Mouse (Mus musculus) neural tube, embryonic 15.5 days (tissue): ENCODE results near the gene Pitpna. TPM values are rescaled to one million over a fixed set of nuclear protein-coding genes. Genes with fewer than 3 reads are reported as not detected.
"Not testable (repeated sequence)": the region's sequence is repeated elsewhere in the genome, so short reads cannot be mapped to it uniquely, and the experiment has no call there.

Experiments
- ATAC-seq: fragments of 200-750 bp; cut with Nextera tagmentation; 2 replicates; pipeline ENCODE4 v1.8.0; 2017; ENCODE audit warnings: mild to moderate bottlenecking, moderate TSS enrichment, moderate library complexity; ENCODE audit not compliant: low FRiP score
- H3K27ac ChIP-seq: fragments of 300-500 bp; sonication (generic); replicated peaks from 2 replicates; pipeline ENCODE4 v1.5.1; 2015; ENCODE audit warnings: mild to moderate bottlenecking, inconsistent platforms
- H3K27me3 ChIP-seq: fragments of 300-500 bp; sonication (generic); replicated peaks from 2 replicates; pipeline ENCODE4 v1.6.1; 2015; ENCODE audit warnings: inconsistent platforms
- H3K36me3 ChIP-seq: fragments of 300-500 bp; sonication (generic); 2 replicates; pipeline ENCODE4 v1.6.1; 2015; ENCODE audit warnings: inconsistent platforms
- H3K4me1 ChIP-seq: fragments of 300-500 bp; sonication (generic); 2 replicates; pipeline ENCODE4 v1.6.1; 2015; ENCODE audit warnings: inconsistent platforms
- H3K4me2 ChIP-seq: fragments of 300-500 bp; sonication (generic); 2 replicates; pipeline ENCODE4 v1.6.1; 2015; ENCODE audit warnings: inconsistent platforms, mild to moderate bottlenecking, moderate library complexity
- H3K4me3 ChIP-seq: fragments of 300-500 bp; sonication (generic); replicated peaks from 2 replicates; pipeline ENCODE4 v1.5.1; 2015; ENCODE audit warnings: mild to moderate bottlenecking, inconsistent platforms
- H3K9ac ChIP-seq: fragments of 300-500 bp; sonication (generic); replicated peaks from 2 replicates; pipeline ENCODE4 v1.6.1; 2015; ENCODE audit warnings: mild to moderate bottlenecking, inconsistent platforms
- H3K9me3 ChIP-seq: fragments of 300-500 bp; sonication (generic); replicated peaks from 2 replicates; pipeline ENCODE4 v1.6.1; 2016; ENCODE audit warnings: inconsistent platforms
- WGBS: fragments of 180-500 bp; shearing (Covaris S2); methylation state at CpG from one replicate; pipeline ENCODE4 v1.1.7; 2015; ENCODE audit warnings: mixed read lengths; 5-methylcytosine and 5-hydroxymethylcytosine counted together
- polyA plus RNA-seq: library from polyadenylated mRNA; unstranded; fragments of >200 nt; fragmentation: Nextera tagmentation; extraction: Ambion mirVana; gene quantifications from 2 replicates; pipeline ENCODE4 v1.2.1, GENCODE M21; 2015

Gene Pitpna
- polyA plus RNA-seq, 1 experiment from 2014 or later = 117 TPM

GRCm38 (mm10) chr11:75596726-75597255 lies 8.9 kb downstream of the Pitpna start:
- no peak overlapping the region for H3K27ac ChIP-seq
- no peaks in the 10 kb centered on the region for H3K9me3 ChIP-seq
- WGBS = 90% methylated on average over 3 of the region's 3 CpGs
- H3K4me1 ChIP-seq = peaks cover 6% of the 10 kb centered on the region; the same call in 1 of the 2 replicates
- no peak overlapping the region for H3K9ac ChIP-seq
- no peak overlapping the region for H3K4me3 ChIP-seq
- H3K36me3 ChIP-seq = peaks cover 86% of the 10 kb centered on the region
- no peak overlapping the region for H3K4me2 ChIP-seq
- no peak for ATAC-seq
- no peaks in the 10 kb centered on the region for H3K27me3 ChIP-seq

GRCm38 (mm10) chr11:75598004-75598403 lies 10.1 kb downstream of the Pitpna start:
- WGBS = 91% methylated on average over 6 of the region's 6 CpGs
- ATAC-seq = no peak
- Histone ChIP-seq H3K27me3 (no peaks in the 10 kb centered on the region), H3K4me3 (no peak overlapping the region), H3K9me3 (no peaks in the 10 kb centered on the region), H3K4me2 (no peak overlapping the region), H3K27ac (no peak overlapping the region), H3K9ac (no peak overlapping the region), H3K4me1 (0 out of 2 replicates have a peak, but pooled peaks cover 2% of the 10 kb centered on the region), H3K36me3 (peaks cover 88% of the 10 kb centered on the region)

GRCm38 (mm10) chr11:75599802-75600201 lies 11.9 kb downstream of the Pitpna start:
- peaks cover 85% of the 10 kb centered on the region for H3K36me3 ChIP-seq
- H3K27me3 ChIP-seq, H3K4me2 ChIP-seq, H3K27ac ChIP-seq, H3K9ac ChIP-seq, ATAC-seq, H3K9me3 ChIP-seq, H3K4me3 ChIP-seq, H3K4me1 ChIP-seq: not testable (repeated sequence)
- WGBS = 95% methylated on average over 17 of the region's 17 CpGs

DNA sequence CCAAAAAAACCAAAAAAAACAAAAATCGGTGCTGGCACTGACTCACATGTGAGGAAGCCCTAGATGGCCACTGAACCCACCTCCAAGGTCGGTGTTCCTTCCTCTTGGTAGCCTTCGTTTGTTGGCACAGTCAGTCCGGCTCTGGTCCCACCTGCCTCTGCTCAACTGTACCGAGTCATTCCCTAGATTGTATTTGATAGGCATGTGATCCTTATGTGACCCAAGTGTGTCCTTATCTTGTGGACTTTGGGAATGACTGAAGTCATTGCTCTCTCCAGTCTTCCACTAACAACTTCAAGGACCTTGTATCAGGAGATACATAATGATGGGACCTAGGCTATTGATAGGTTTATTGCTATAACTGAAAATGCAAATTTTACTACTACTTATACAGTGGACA lies 16.9 kb downstream of the Pitpna start:
- H3K4me3 ChIP-seq = no peak overlapping the region
- H3K27ac ChIP-seq = no peak overlapping the region
- ATAC-seq = no peak
- H3K4me2 ChIP-seq = no peak overlapping the region
- no peak overlapping the region for H3K9ac ChIP-seq
- H3K9me3 ChIP-seq = no peaks in the 10 kb centered on the region
- no peaks in the 10 kb centered on the region for H3K27me3 ChIP-seq
- no peaks in the 10 kb centered on the region for H3K4me1 ChIP-seq
- H3K36me3 ChIP-seq = peaks cover 81% of the 10 kb centered on the region
- WGBS = 86% methylated on average over 5 of the region's 5 CpGs

- Histone ChIP-seq H3K9me3 (no peaks in the 10 kb centered on the region), H3K9ac (no peak overlapping the region), H3K4me3 (no peak overlapping the region), H3K27ac (no peak overlapping the region), H3K4me1 (no peaks in the 10 kb centered on the region), H3K4me2 (no peak overlapping the region), H3K36me3 (peaks cover 82% of the 10 kb centered on the region), H3K27me3 (no peaks in the 10 kb centered on the region)
- ATAC-seq = no peak
- 68% methylated on average over 1 of the region's 1 CpGs for WGBS
Measured at GRCm38 (mm10) chr11:75605318-75605717, 17.4 kb downstream of the Pitpna start.

GRCm38 (mm10) chr11:75608776-75609175 lies 20.9 kb downstream of the Pitpna start:
- Histone ChIP-seq H3K36me3 (peaks cover 79% of the 10 kb centered on the region), H3K4me1 (no peaks in the 10 kb centered on the region), H3K9ac (no peak overlapping the region), H3K4me2 (no peak overlapping the region), H3K4me3 (no peak overlapping the region), H3K9me3 (no peaks in the 10 kb centered on the region), H3K27ac (no peak overlapping the region), H3K27me3 (no peaks in the 10 kb centered on the region)
- no peak for ATAC-seq
- WGBS = 94% methylated on average over 5 of the region's 5 CpGs

DNA sequence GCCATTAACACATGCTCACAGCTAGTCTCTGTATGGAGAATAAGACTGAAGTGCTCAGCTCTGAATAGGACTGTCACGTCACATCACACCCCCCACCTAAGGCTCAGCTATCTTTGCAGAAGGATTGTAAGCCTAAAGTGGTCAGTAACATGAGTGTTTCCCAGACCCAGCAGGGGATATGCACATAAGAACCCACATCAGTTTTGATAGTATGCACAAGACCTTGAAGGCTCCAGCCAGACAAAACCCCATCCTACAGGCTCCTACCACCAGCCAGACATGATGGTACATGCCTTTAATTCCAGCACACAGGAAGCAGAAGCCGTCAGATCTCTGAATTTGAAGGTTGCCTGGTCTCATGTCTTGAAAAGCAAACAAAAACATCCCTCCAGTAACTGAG lies 22.1 kb downstream of the Pitpna start:
- H3K27me3 ChIP-seq = no peaks in the 10 kb centered on the region
- H3K9ac ChIP-seq = no peak overlapping the region
- ATAC-seq = no peak
- H3K4me1 ChIP-seq = no peaks in the 10 kb centered on the region
- H3K4me3 ChIP-seq = no peak overlapping the region
- WGBS = 89% methylated on average over 2 of the region's 2 CpGs
- peaks cover 75% of the 10 kb centered on the region for H3K36me3 ChIP-seq
- no peak overlapping the region for H3K27ac ChIP-seq
- no peak overlapping the region for H3K4me2 ChIP-seq
- no peaks in the 10 kb centered on the region for H3K9me3 ChIP-seq

DNA sequence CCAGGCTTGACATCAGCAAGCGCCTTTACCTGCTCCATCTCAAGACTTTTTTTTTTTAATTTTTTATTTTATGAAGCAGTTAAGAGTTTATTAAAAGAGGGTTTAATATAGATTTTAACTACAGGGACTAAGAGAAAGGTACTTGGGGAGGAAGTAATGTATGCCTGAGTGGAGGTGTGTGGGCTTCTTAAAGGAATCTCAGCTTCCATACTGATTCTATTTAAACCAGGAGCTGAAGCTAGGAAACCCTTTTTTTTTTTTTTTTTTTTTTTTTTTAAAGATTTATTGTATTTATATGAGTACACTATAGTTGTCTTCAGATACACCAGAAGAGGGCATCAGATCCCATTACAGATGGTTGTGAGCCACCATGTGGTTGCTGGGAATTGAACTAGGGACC lies 26.9 kb downstream of the Pitpna start:
- ATAC-seq = no peak
- no peaks in the 10 kb centered on the region for H3K9me3 ChIP-seq
- no peaks in the 10 kb centered on the region for H3K4me1 ChIP-seq
- no peak overlapping the region for H3K27ac ChIP-seq
- no peak overlapping the region for H3K4me3 ChIP-seq
- no peak overlapping the region for H3K4me2 ChIP-seq
- H3K27me3 ChIP-seq = no peaks in the 10 kb centered on the region
- peaks cover 72% of the 10 kb centered on the region for H3K36me3 ChIP-seq
- 91% methylated on average over 1 of the region's 1 CpGs for WGBS
- H3K9ac ChIP-seq = no peak overlapping the region

DNA sequence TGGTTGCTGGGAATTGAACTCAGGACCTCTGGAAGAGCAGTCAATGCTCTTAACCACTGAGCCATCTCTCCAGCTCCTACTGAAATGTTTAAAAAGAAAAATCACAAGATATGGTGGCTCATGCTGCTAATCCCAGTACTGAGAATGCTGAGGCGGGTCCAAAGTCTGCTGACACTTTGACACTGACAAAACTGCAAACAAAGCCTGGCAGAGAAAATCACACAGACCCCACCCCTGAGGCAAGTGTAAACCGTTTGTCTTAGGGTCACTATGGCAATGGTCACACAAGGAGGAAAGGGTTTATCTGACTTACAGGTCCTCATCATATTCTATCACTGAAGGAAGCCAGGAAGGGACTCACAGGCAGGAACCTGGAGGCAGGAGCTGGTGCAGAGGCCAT lies 27.7 kb downstream of the Pitpna start:
- 92% methylated on average over 2 of the region's 2 CpGs for WGBS
- ATAC-seq = no peak
- no peaks in the 10 kb centered on the region for H3K4me1 ChIP-seq
- no peak overlapping the region for H3K4me3 ChIP-seq
- H3K9ac ChIP-seq = no peak overlapping the region
- peaks cover 72% of the 10 kb centered on the region for H3K36me3 ChIP-seq
- H3K27me3 ChIP-seq = no peaks in the 10 kb centered on the region
- H3K27ac ChIP-seq = no peak overlapping the region
- H3K9me3 ChIP-seq = no peaks in the 10 kb centered on the region
- no peak overlapping the region for H3K4me2 ChIP-seq

DNA sequence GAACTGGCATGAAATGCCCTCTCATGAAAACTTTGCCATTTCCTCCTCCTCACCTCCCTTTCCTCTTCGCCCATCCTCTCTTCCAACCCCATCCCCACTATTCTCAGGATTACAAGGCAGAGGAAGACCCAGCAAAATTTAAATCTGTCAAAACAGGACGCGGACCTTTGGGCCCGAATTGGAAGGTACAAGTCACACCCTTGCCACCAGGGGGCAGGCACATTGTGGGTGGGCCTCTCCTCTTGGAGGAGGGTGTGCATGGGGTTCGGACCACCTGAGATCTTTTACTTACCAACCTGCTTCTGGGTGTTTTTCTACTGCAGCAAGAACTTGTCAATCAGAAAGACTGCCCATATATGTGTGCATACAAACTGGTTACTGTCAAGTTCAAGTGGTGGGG lies 31.2 kb downstream of the Pitpna start:
- no peak overlapping the region for H3K9ac ChIP-seq
- 88% methylated on average over 5 of the region's 5 CpGs for WGBS
- ATAC-seq = no peak
- H3K9me3 ChIP-seq = no peaks in the 10 kb centered on the region
- no peak overlapping the region for H3K27ac ChIP-seq
- H3K4me1 ChIP-seq = no peaks in the 10 kb centered on the region
- no peak overlapping the region for H3K4me2 ChIP-seq
- no peak overlapping the region for H3K4me3 ChIP-seq
- H3K36me3 ChIP-seq = peaks cover 73% of the 10 kb centered on the region
- no peaks in the 10 kb centered on the region for H3K27me3 ChIP-seq

GRCm38 (mm10) chr11:75620136-75620780 lies 32.4 kb downstream of the Pitpna start:
- Histone ChIP-seq H3K4me2 (no peak overlapping the region), H3K27ac (no peak overlapping the region), H3K36me3 (peaks cover 76% of the 10 kb centered on the region), H3K4me1 (no peaks in the 10 kb centered on the region), H3K4me3 (no peak overlapping the region), H3K9me3 (no peaks in the 10 kb centered on the region), H3K9ac (no peak overlapping the region), H3K27me3 (no peaks in the 10 kb centered on the region)
- ATAC-seq = no peak
- WGBS = 90% methylated on average over 12 of the region's 12 CpGs

DNA sequence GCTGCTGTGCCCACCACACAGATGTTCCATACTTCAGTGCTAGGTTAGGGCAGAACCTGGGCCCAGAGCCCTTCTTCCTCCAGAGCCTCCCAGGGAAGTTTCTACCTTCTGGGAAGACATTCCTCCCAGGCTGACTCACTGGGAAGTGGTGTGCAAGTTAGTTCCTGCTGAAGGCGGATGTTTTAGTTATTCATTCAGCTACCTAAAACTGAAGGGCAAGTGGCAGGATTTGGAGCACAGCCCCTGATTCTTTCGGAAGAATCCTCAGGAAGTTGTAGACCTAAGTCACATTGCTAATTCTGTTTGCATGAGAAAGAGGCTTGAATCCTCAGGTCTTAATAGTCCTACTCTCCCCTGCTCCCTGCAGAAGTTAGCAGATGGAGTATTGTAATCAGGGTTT lies 33.5 kb downstream of the Pitpna start:
- H3K4me3 ChIP-seq = no peak overlapping the region
- no peak overlapping the region for H3K4me2 ChIP-seq
- no peak overlapping the region for H3K27ac ChIP-seq
- no peak overlapping the region for H3K9ac ChIP-seq
- no peak for ATAC-seq
- no peaks in the 10 kb centered on the region for H3K4me1 ChIP-seq
- H3K9me3 ChIP-seq = no peaks in the 10 kb centered on the region
- no peaks in the 10 kb centered on the region for H3K27me3 ChIP-seq
- H3K36me3 ChIP-seq = peaks cover 81% of the 10 kb centered on the region
- 86% methylated on average over 2 of the region's 2 CpGs for WGBS
